Mouse (Mus musculus): ENCODE results near the gene Taar3.

The Taar3 gene

DNA sequence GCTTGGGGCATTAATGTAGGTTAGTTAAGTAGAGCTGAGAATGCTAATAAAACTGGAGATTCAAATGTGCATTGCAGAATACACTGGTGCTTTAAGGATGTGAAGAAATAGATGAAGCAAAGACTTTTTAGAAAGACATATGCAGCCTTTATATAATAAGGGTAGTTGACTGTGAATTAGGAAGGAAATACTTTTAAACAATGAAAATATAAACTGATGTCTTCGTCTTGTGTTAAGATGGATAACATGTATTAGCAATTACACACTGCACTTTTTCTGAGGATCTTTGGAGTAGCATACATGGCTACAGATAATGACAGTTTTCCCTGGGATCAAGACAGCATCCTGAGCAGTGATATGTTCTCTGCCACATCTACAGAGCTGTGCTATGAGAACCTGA, 50.3 kb downstream of the Taar3 start, which contains the start of gene Taar7b:
Taar7b (plus strand) TSS at position 301 of the 400 bp plus-strand sequence.
- no peak for DNase-seq (ENCODE audit: low read depth, low spot score)

Measured in R1 (cell line).